In genomic region chr6:60828429-60829264, GRCm38 (mm10) we compare ENCODE assay signal across 8 mouse cellular contexts. TPM values are rescaled to one million over a fixed set of nuclear protein-coding genes. Genes with fewer than 3 reads are reported as not detected.
DNase-seq lines count a peak whose midpoint lies in the region; ATAC-seq and TF ChIP-seq lines count a peak whose summit lies in the region.

No protein-coding gene starts in this region.

- peak; percentile 91 for ATAC-seq in embryonic facial prominence, embryonic 14.5 days (ENCODE audit: low read depth)
- ATAC-seq in lung, embryonic 15.5 days (ENCODE audit: borderline replicate concordance, extremely low read depth, low FRiP score, low TSS enrichment), result peak; percentile 92

- TF ChIP-seq EP300 in MEL (IDR thresholded peaks at IDR 0.05; ENCODE audit: low read depth in 1 of 2, low read length in 2 of 2), result no peak

- H3K9me3 ChIP-seq in MEL (replicated peaks; ENCODE audit: insufficient read depth, low read length), result no peaks in the 10 kb centered on the region
- H3K9me3 ChIP-seq in embryonic facial prominence, embryonic 14.5 days (ENCODE audit: control insufficient read depth, low read length), result no peaks in the 10 kb centered on the region
- no peaks in the 10 kb centered on the region for H3K9me3 ChIP-seq in hindbrain, embryonic 10.5 days
- no peaks in the 10 kb centered on the region for H3K9me3 ChIP-seq in lung, embryonic 15.5 days

- TF ChIP-seq POLR2A in MEL (IDR thresholded peaks at IDR 0.05; ENCODE audit: control insufficient read depth in 1 of 2, insufficient read depth in 1 of 2, low read depth in 1 of 2, low read length in 2 of 2, poor library complexity in 1 of 2), result peak; percentile 57 to 58; a peak in 3 of 4 replicates
- no peak; the same call in 1 of the 2 replicates for TF ChIP-seq POLR2A in brain, embryonic 14.5 days (IDR thresholded peaks at IDR 0.05; ENCODE audit: borderline replicate concordance, extremely low read depth, insufficient read depth, insufficient read length, poor library complexity, severe bottlenecking)

- peak overlapping the region; percentile 87 for H3K27ac ChIP-seq in MEL (ENCODE audit: control insufficient read depth, low read depth, low read length)
- no peak overlapping the region; the same call in 1 of the 2 replicates for H3K27ac ChIP-seq in embryonic facial prominence, embryonic 14.5 days (replicated peaks; ENCODE audit: low read depth, low read length)
- peak overlapping the region; percentile 89 for H3K27ac ChIP-seq in hindbrain, embryonic 10.5 days
- no peak overlapping the region for H3K27ac ChIP-seq in lung, embryonic 15.5 days

- peak overlapping the region; percentile 72 for H3K9ac ChIP-seq in MEL (ENCODE audit: control insufficient read depth, low read depth, low read length, poor library complexity, severe bottlenecking)
- peak overlapping the region; percentile 63 for H3K9ac ChIP-seq in embryonic facial prominence, embryonic 14.5 days (ENCODE audit: low read depth, low read length)
- peak overlapping the region; percentile 25; the same call in 1 of the 2 replicates for H3K9ac ChIP-seq in lung, embryonic 15.5 days

- peaks cover 1 to 23% of the 10 kb centered on the region in 2 experiments; a peak in 3 of 4 replicates for H3K36me3 ChIP-seq in MEL (ENCODE audit: control insufficient read depth in 1 of 2, insufficient read depth in 2 of 2, low read length in 2 of 2)
- no peaks in the 10 kb centered on the region for H3K36me3 ChIP-seq in embryonic facial prominence, embryonic 14.5 days (ENCODE audit: control insufficient read depth, insufficient read depth, low read length)
- H3K36me3 ChIP-seq in hindbrain, embryonic 10.5 days, result no peaks in the 10 kb centered on the region
- H3K36me3 ChIP-seq in lung, embryonic 15.5 days, result no peaks in the 10 kb centered on the region

- TF ChIP-seq CTCF in MEL (IDR thresholded peaks at IDR 0.05 in 2 of 3, conservative IDR thresholded peaks at IDR 0.05 in 1 of 3; ENCODE audit: control insufficient read depth in 1 of 3, insufficient read depth in 1 of 3, low read depth in 2 of 3, low read length in 3 of 3, poor library complexity in 1 of 3, severe bottlenecking in 1 of 3), result no peak
- TF ChIP-seq CTCF in brain, embryonic 14.5 days (IDR thresholded peaks at IDR 0.05; ENCODE audit: borderline replicate concordance, extremely low read depth, insufficient read depth, insufficient read length), result no peak

- H3K79me2 ChIP-seq in MEL (ENCODE audit: control insufficient read depth, insufficient read depth, low read length, poor library complexity), result peaks cover 11% of the 10 kb centered on the region

- WGBS in embryonic facial prominence, embryonic 14.5 days, result under 1% methylated on average over 26 of the region's 35 CpGs
- 1% methylated on average over 35 of the region's 35 CpGs for WGBS in hindbrain, embryonic 10.5 days
- under 1% methylated on average over 35 of the region's 35 CpGs for WGBS in lung, embryonic 15.5 days

- no peak for TF ChIP-seq RAD21 in MEL (IDR thresholded peaks at IDR 0.05; ENCODE audit: low read depth, low read length)

- H3K4me2 ChIP-seq in embryonic facial prominence, embryonic 14.5 days (ENCODE audit: low read depth, low read length), result peak overlapping the region; percentile 91
- H3K4me2 ChIP-seq in lung, embryonic 15.5 days, result peak overlapping the region; percentile 90

- peaks cover 16 to 19% of the 10 kb centered on the region in 2 experiments for H3K4me1 ChIP-seq in MEL (ENCODE audit: control insufficient read depth in 1 of 2, insufficient read depth in 2 of 2, low read length in 2 of 2)
- peaks cover 7% of the 10 kb centered on the region; the same call in 1 of the 2 replicates for H3K4me1 ChIP-seq in embryonic facial prominence, embryonic 14.5 days (ENCODE audit: control insufficient read depth, insufficient read depth, low read length)
- peaks cover 18% of the 10 kb centered on the region for H3K4me1 ChIP-seq in hindbrain, embryonic 10.5 days (replicated peaks)
- peaks cover 16% of the 10 kb centered on the region; the same call in 1 of the 2 replicates for H3K4me1 ChIP-seq in lung, embryonic 15.5 days

- H3K4me3 ChIP-seq in MEL (ENCODE audit: control insufficient read depth in 1 of 2, insufficient read depth in 1 of 2, low read depth in 2 of 2, low read length in 2 of 2), result peak overlapping the region; percentile 82 to 92
- H3K4me3 ChIP-seq in embryonic facial prominence, embryonic 14.5 days (ENCODE audit: low read depth, low read length), result peak overlapping the region; percentile 50
- H3K4me3 ChIP-seq in hindbrain, embryonic 10.5 days, result peak overlapping the region; percentile 63
- H3K4me3 ChIP-seq in lung, embryonic 15.5 days, result peak overlapping the region; percentile 48

- no peaks in the 10 kb centered on the region for H3K27me3 ChIP-seq in MEL (ENCODE audit: control insufficient read depth in 1 of 2, insufficient read depth in 2 of 2, low read length in 2 of 2)
- H3K27me3 ChIP-seq in embryonic facial prominence, embryonic 14.5 days (replicated peaks; ENCODE audit: control insufficient read depth, insufficient read depth, low read length), result no peaks in the 10 kb centered on the region
- H3K27me3 ChIP-seq in hindbrain, embryonic 10.5 days (ENCODE audit: insufficient read depth, poor library complexity, severe bottlenecking), result peaks cover 10% of the 10 kb centered on the region; the same call in 1 of the 2 replicates
- peaks cover 8% of the 10 kb centered on the region for H3K27me3 ChIP-seq in lung, embryonic 15.5 days

- peak; percentile 87 for DNase-seq in MEL (ENCODE audit: low read depth, low spot score)
- peak; percentile 91 for DNase-seq in brain, embryonic 14.5 days (ENCODE audit: low read depth)
- peak; percentile 76 for DNase-seq in embryonic facial prominence, embryonic 14.5 days (ENCODE audit: low spot score)
- DNase-seq in hindbrain, embryonic 10.5 days (ENCODE audit: low spot score), result peak; percentile 74
- peak; percentile 85 for DNase-seq in layer of hippocampus, adult 9-11 months
- DNase-seq in retina, postnatal 1 day, result peak; percentile 86
- no peak for DNase-seq in thymus, postnatal 10 days (ENCODE audit: low spot score in 2 of 2)

TF ChIP-seq in MEL, 35 proteins besides CTCF, POLR2A, EP300 and RAD21:
- TF ChIP-seq GATA1 (IDR thresholded peaks at IDR 0.05; ENCODE audit: low read depth, low read length) (no peak), MAX (IDR thresholded peaks at IDR 0.05; ENCODE audit: low read length) (peak; percentile 61; the same call in 1 of the 2 replicates), USF2 (IDR thresholded peaks at IDR 0.05; ENCODE audit: borderline replicate concordance in 1 of 2, insufficient read depth in 1 of 2, low read depth in 1 of 2, low read length in 2 of 2) (no peak), POLR2AphosphoS5 (IDR thresholded peaks at IDR 0.05; ENCODE audit: borderline replicate concordance, low read depth, low read length) (no peak), TAL1 (IDR thresholded peaks at IDR 0.05; ENCODE audit: low read length) (no peak), KAT2A (conservative IDR thresholded peaks at IDR 0.05; ENCODE audit: low read depth, low read length) (no peak), ZMIZ1 (IDR thresholded peaks at IDR 0.05; ENCODE audit: low read depth, low read length) (peak; percentile 55; the same call in 1 of the 2 replicates), TBP (IDR thresholded peaks at IDR 0.05; ENCODE audit: low read depth, low read length) (no peak), SIN3A (IDR thresholded peaks at IDR 0.05; ENCODE audit: low read length) (peak; percentile 29; the same call in 1 of the 2 replicates), USF1 (IDR thresholded peaks at IDR 0.05; ENCODE audit: low read depth, low read length) (no peak), ZNF384 (IDR thresholded peaks at IDR 0.05; ENCODE audit: low read depth, low read length) (no peak), ETS1 (IDR thresholded peaks at IDR 0.05; ENCODE audit: low read depth, low read length) (0 out of 2 replicates have a peak, but pooled peaks have one; percentile 26), MYB (IDR thresholded peaks at IDR 0.05; ENCODE audit: low read depth, low read length) (no peak), MAZ (IDR thresholded peaks at IDR 0.05; ENCODE audit: low read depth, low read length) (peak; percentile 61; the same call in 1 of the 2 replicates), MAFK (IDR thresholded peaks at IDR 0.05; ENCODE audit: borderline replicate concordance, low read depth, low read length) (no peak), NELFE (IDR thresholded peaks at IDR 0.05; ENCODE audit: low read depth, low read length) (peak; percentile 47; the same call in 1 of the 2 replicates), MXI1 (IDR thresholded peaks at IDR 0.05; ENCODE audit: low read depth, low read length) (peak; percentile 65), TCF12 (IDR thresholded peaks at IDR 0.05; ENCODE audit: low read depth, low read length) (peak; percentile 54; the same call in 1 of the 2 replicates), NRF1 (IDR thresholded peaks at IDR 0.05; ENCODE audit: insufficient read depth, low read depth, low read length, poor library complexity, severe bottlenecking) (no peak), ZC3H11A (IDR thresholded peaks at IDR 0.05; ENCODE audit: low read depth, low read length) (no peak)
TF ChIP-seq in MEL: peak in this region for 8.

RNA-seq across cellular contexts. Expression of gene Snca, which starts 1.0 kb away (rescaled TPM):
- total RNA-seq in MEL (2012; rRNA removed), result 30.7 and 46.0 TPM in 2 replicates
- 10 to 100 TPM in 1 of 2 experiments, not detected in 1; 47.5 TPM for polyA plus RNA-seq in MEL (2012; ENCODE audit: insufficient read depth in 1 of 2, insufficient read length in 2 of 2, low read depth in 1 of 2, low replicate concordance in 2 of 2, missing spikeins in 1 of 2)
- 52.6 and 75.1 TPM in 2 replicates for polyA plus RNA-seq in brain, embryonic 14.5 days (2012; rRNA removed)
- polyA plus RNA-seq in embryonic facial prominence, embryonic 14.5 days (2014; fragmentation: Nextera tagmentation; extraction: Ambion mirVana), result 45.5 and 51.6 TPM in 2 replicates
- polyA plus RNA-seq in hindbrain, embryonic 10.5 days (2016; fragmentation: Nextera tagmentation; extraction: Ambion mirVana), result 24.6 and 25.1 TPM in 2 replicates
- polyA plus RNA-seq in lung, embryonic 15.5 days (2015; fragmentation: Nextera tagmentation; extraction: Ambion mirVana), result 43.8 and 46.3 TPM in 2 replicates

Comparison
In these comparisons a context has a peak if more than half of its experiments do, and no peak if none do; other contexts are left out.
1. DNase-seq: peak in MEL (single experiment), brain, embryonic 14.5 days (single experiment), embryonic facial prominence, embryonic 14.5 days (single experiment), hindbrain, embryonic 10.5 days (single experiment), layer of hippocampus, adult 9-11 months (single experiment) and retina, postnatal 1 day (single experiment); none in thymus, postnatal 10 days (0 of 2).
2. H3K27ac ChIP-seq: peak in MEL (single experiment) and hindbrain, embryonic 10.5 days (single experiment); none in embryonic facial prominence, embryonic 14.5 days (single experiment) and lung, embryonic 15.5 days (single experiment).
3. Peak in every context shown above with its lines, with median percentiles within 50 percentile points of each other: H3K4me3 ChIP-seq and H3K9ac ChIP-seq.